Mouse (Mus musculus): ENCODE data around the gene Rfc2. TPM values are rescaled to one million over a fixed set of nuclear protein-coding genes. Genes with fewer than 3 reads are reported as not detected.
A peak's percentile ranks its signal among the peaks of the same experiment; 100 is the strongest.

The Rfc2 gene
- polyA plus RNA-seq, 1 experiment from 2014 or later = 299 TPM

DNA sequence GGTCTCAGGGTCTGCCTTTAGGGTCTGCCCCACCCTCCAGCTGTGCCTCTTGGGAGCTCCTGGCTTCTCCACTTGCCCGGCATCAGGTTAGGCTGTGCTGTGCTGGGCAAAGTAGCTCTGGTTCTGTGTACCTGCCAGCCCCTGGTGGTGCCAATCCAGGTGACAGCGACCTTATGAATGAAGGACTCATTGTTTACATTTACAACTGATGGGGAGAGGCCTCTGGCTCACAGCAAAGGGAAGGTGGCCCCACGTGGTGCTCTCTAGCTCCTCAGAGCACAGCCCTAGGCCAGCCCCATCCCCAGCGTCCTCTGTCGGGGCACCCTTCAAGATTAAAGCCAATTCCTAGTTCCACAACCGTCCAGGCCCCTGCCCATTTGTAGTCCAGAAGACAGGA lies 30.3 kb upstream of the Rfc2 start:
- Histone ChIP-seq H3K4me3 (replicated peaks) (peak overlapping the region; percentile 74), H3K36me3 (no peaks in the 10 kb centered on the region), H3K27ac (peak overlapping the region; percentile 93), H3K4me1 (peaks cover 66% of the 10 kb centered on the region), H3K4me2 (peak overlapping the region; percentile 75), H3K27me3 (no peaks in the 10 kb centered on the region), H3K9ac (peak overlapping the region; percentile 86), H3K9me3 (replicated peaks) (no peaks in the 10 kb centered on the region)
- ATAC-seq (replicated peaks; ENCODE audit: low FRiP score) = no peak
- WGBS = 8% methylated on average over 6 of the region's 6 CpGs

DNA sequence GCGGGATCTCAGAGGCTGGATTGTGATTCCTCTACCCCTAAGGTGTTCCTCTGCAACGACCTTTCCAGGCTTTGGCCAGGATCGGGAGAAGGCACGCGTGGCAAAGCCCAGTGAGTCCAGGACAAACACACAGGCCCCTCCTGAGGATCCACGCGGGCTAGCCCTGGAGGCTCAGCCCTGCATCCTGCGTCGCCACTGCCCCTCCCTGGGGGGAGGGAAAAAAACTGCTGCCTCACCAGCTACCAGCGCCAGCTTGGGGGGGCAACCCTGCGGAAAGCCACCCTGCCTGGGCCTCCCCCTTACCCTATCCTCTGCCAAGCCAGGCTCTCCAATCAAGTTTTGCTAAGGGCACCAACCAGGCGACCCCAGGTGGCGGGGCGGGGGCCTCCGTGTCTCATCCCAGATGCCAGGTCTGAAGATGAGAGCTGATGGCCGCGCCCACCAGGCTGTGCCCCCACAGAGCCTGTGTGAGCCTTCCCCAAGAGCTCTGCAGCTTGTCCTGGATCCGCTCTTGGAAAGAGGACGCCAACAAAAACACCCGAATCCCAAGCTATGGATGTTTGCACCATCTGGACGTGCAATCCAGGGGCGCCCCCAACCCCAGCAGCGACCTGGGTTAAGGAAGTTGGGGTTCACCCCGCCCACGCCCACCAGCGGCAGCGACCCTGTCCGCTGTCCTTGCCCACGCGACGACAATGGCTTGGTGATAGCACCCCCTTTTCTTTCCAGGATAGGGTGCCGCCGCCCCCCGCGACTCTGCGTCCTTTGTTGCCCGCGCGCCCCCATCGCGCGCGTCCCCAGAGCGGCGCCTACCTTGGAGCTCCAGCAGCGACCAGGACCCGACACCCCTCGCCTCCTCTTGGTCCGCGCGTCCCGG lies 29.7 kb upstream of the Rfc2 start:
- ATAC-seq (replicated peaks; ENCODE audit: low FRiP score) = 0 out of 2 replicates have a peak, but pooled peaks have one; percentile 2
- H3K4me1 ChIP-seq = peaks cover 63% of the 10 kb centered on the region
- no peaks in the 10 kb centered on the region for H3K36me3 ChIP-seq
- 1% methylated on average over 52 of the region's 52 CpGs for WGBS
- H3K4me2 ChIP-seq = peak overlapping the region; percentile 75
- no peaks in the 10 kb centered on the region for H3K9me3 ChIP-seq (replicated peaks)
- H3K9ac ChIP-seq = peak overlapping the region; percentile 86
- peak overlapping the region; percentile 74 for H3K4me3 ChIP-seq (replicated peaks)
- peak overlapping the region; percentile 93 for H3K27ac ChIP-seq
- H3K27me3 ChIP-seq = no peaks in the 10 kb centered on the region

DNA sequence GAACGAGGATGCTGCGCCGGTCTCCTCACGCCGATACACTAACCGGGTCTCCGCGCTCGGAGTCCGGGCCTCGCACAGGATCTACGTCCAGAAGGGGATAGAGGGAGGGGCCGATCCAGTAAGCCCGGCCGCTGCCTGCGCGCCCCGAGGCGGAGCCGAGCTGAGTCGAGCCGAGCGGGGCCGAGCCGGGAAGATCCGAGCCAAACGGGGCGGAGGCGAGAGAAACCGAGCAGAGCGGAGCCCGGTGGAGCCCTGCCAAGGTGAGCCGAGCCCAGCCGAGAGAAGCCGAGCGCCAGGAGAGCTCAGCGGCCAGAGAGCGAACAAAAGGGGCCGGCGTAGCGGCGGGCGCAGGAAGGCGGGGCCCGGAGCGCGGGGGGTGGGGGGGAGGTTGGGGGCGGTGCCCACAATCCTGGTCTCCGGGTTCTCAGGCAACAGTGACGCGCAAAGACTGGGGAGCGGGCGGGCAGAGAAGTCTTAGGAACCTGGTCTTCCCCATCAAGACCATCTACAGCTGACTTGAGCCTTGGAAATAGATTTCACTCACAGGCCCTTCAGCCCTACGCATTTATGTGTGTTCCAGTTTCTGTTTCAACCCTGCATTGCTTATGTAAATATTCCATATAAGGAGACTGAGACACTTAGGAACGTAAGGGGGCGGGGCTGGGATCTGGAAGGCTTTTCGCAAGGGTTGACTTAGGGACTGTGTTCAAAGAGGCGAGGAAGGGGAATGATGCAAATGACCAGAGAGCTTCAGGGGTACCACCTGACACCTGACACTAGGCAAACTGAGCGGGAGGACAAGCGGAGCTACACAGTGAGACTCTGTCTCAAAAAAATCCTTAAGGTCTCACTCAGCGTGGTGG lies 28.8 kb upstream of the Rfc2 start, which contains the start of gene Clip2:
Gene Clip2, minus strand, starts transcription at position 325 of the 863 bp plus-strand sequence.
- Histone ChIP-seq H3K27ac (peak within 1 kb of the TSS; percentile 93), H3K4me1 (peaks cover 57% of the 10 kb centered on the region), H3K9me3 (replicated peaks) (no peaks in the 10 kb centered on the region), H3K27me3 (no peaks in the 10 kb centered on the region), H3K4me3 (replicated peaks) (peak within 1 kb of the TSS; percentile 74), H3K9ac (peak within 1 kb of the TSS; percentile 86), H3K4me2 (peak within 1 kb of the TSS; percentile 75), H3K36me3 (no peaks in the 10 kb centered on the region)
- WGBS = 1% methylated on average over 61 of the region's 61 CpGs
- ATAC-seq (replicated peaks; ENCODE audit: low FRiP score) = peak; percentile 93

DNA sequence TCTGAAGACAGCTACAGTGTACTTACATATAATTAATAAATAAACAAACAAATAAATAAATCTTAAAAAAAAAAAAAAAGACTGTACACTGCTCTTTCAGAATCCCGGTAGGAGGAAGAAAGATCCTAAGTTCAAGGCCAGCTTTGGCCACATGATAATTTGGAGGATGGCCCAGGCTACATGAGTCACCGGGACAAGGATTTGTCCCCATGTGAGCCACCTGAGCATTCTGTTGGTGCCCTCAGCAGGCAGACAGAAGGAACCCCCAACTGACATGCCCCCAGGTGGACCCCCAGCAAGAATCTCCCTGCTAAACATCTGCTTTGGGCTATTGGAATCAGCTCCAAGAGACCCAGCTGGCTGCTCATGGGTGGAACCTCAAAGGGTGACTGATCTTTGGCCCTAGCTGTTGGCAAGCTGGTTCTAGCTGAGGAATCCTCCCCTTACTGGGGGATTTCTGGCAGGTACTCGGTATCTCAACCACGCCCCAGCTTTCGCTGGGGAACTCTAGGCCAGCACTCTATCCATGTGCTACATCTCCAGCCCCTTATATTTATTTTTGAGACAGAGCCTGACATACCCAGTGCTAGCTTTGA lies 27.1 kb upstream of the Rfc2 start:
- WGBS = 82% methylated on average over 5 of the region's 5 CpGs
- Histone ChIP-seq H3K36me3 (no peaks in the 10 kb centered on the region), H3K4me1 (peaks cover 45% of the 10 kb centered on the region), H3K9ac (no peak overlapping the region), H3K27me3 (no peaks in the 10 kb centered on the region), H3K27ac (no peak overlapping the region), H3K4me3 (replicated peaks) (no peak overlapping the region), H3K9me3 (replicated peaks) (0 out of 2 replicates have a peak, but pooled peaks cover 3% of the 10 kb centered on the region), H3K4me2 (no peak overlapping the region)
- no peak for ATAC-seq (replicated peaks; ENCODE audit: low FRiP score)

DNA sequence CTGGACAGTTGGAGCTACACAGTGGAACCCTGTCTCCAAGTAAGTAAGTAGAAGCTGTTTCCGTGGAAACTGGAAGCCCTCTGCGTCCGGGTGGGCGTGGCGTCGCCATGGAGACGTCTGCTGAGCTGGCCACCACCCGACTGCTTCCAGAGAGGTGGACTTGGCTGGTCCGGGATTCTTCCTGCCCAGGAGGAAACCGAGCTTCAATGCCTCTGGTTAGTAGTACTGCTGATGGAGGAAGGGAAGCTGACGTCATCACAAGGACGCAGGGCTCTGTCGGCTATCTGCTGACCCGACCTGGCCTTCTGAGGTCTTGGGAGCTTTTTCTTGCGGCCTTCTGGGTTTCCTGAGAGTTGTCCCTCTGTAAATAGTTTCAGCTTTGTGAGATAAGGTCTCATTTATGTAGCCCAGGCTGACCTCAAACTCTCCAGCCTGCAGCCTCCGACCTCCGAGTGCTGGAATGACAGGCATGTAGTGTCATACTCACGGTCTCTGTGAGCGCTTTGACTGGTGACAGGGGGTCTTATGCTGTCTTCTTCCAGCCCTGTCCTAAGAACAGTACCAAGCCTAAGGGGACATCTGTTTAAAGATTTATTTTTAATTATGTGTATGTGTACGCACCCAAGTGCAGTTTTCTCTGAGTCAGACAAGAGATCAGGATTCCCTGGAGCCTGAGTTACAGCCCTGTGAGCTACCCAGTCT lies 25.6 kb upstream of the Rfc2 start:
- Histone ChIP-seq H3K36me3 (no peaks in the 10 kb centered on the region), H3K4me2 (peak overlapping the region; percentile 43), H3K27me3 (no peaks in the 10 kb centered on the region), H3K27ac (peak overlapping the region; percentile 61), H3K4me1 (peaks cover 32% of the 10 kb centered on the region), H3K4me3 (replicated peaks) (0 out of 2 replicates have a peak overlapping the region, but pooled peaks have one; percentile 4), H3K9ac (no peak overlapping the region), H3K9me3 (replicated peaks) (0 out of 2 replicates have a peak, but pooled peaks cover 3% of the 10 kb centered on the region)
- WGBS = 10% methylated on average over 20 of the region's 20 CpGs
- no peak; the same call in 1 of the 2 replicates for ATAC-seq (replicated peaks; ENCODE audit: low FRiP score)

DNA sequence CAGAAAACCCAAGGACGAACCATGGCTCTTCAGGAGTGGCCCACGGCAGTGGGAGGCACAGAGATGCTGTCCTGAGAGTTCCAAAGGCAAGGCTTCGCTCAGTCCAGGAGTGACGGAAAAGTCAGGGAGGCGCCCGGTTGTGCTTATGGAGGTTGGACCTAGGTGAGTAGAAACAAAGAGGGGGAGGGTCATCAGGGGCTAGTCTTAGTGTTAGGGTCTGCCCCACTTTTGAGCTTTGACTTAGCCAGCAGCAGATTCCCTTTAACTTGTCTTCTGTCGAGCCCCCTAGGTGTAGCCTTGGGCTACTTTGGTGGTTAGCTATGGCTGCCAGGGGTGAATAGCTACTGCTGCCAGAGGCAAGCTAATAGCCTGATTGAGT lies 21.1 kb upstream of the Rfc2 start, which contains the start of gene Syna:
Gene Syna, minus strand, starts transcription at position 101 of the 379 bp plus-strand sequence.
- peaks cover 11% of the 10 kb centered on the region for H3K4me1 ChIP-seq
- no peaks in the 10 kb centered on the region for H3K27me3 ChIP-seq
- H3K4me2 ChIP-seq = no peak within 1 kb of the TSS
- ATAC-seq (replicated peaks; ENCODE audit: low FRiP score) = no peak
- H3K9me3 ChIP-seq (replicated peaks) = 0 out of 2 replicates have a peak, but pooled peaks cover 3% of the 10 kb centered on the region
- H3K36me3 ChIP-seq = no peaks in the 10 kb centered on the region
- no peak within 1 kb of the TSS for H3K9ac ChIP-seq
- no peak within 1 kb of the TSS for H3K4me3 ChIP-seq (replicated peaks)
- 85% methylated on average over 7 of the region's 7 CpGs for WGBS
- no peak within 1 kb of the TSS for H3K27ac ChIP-seq

DNA sequence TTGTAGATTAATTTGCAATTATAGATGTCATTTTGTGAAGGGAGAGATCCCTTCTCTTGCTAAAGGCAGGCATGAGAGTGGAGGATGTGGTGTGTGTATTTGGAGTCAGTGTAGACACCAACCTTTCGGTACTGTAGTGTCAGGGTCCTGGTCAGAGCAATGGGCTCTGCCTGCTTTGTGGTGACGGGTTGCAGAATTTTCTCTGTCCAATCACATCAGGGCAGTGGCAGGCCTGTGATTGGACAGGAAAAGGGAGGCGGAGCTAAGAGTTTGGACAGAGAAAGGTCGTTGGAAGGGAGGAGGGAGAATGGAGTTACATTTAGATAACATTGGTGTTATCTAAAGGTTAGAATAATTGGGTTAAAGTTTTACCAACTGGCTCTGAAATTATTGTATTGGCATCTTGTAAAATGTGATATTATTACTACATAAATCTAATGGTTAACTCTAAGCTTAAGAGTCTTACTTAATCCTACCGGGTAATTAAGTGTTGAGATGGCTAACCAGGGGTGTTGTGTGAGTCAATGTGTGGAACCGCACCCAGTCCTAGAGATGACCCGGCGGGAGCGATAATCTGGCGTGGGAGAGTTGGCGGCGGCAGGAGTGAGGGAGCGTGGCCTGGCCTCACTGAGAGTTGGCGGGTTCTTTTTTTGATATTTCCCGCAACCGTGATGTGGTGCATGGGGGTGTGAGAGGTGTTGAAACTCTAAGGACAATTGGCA lies 20.6 kb upstream of the Rfc2 start:
- H3K4me1 ChIP-seq = peaks cover 5% of the 10 kb centered on the region
- no peak overlapping the region for H3K4me3 ChIP-seq (replicated peaks)
- H3K36me3 ChIP-seq = no peaks in the 10 kb centered on the region
- H3K9me3 ChIP-seq (replicated peaks) = 0 out of 2 replicates have a peak, but pooled peaks cover 3% of the 10 kb centered on the region
- no peak overlapping the region for H3K4me2 ChIP-seq
- WGBS = 84% methylated on average over 16 of the region's 16 CpGs
- H3K9ac ChIP-seq = no peak overlapping the region
- H3K27ac ChIP-seq = no peak overlapping the region
- no peak for ATAC-seq (replicated peaks; ENCODE audit: low FRiP score)
- no peaks in the 10 kb centered on the region for H3K27me3 ChIP-seq

DNA sequence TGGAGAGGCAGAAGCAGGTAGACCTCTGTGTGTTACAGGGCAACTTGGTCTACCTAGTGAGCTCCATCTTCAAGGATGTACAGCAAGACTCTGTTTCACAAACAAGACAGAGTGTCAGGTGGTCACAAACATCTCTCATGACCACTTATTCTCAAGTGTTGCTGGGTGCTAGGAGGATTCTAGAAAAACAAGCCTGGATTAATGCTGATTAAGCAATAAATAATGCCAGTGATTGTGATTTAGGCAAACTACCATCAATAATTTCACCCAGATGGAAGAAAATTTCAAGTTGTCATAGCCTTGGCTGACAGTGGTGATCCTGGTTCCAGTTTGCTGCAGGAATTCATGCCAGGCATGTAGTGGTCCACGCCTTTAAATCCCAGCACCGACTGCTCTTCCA lies 16.9 kb upstream of the Rfc2 start:
- H3K27ac ChIP-seq = no peak overlapping the region
- no peak for ATAC-seq (replicated peaks; ENCODE audit: low FRiP score)
- no peak overlapping the region for H3K4me3 ChIP-seq (replicated peaks)
- H3K9ac ChIP-seq = no peak overlapping the region
- no peaks in the 10 kb centered on the region for H3K27me3 ChIP-seq
- no peak overlapping the region for H3K4me2 ChIP-seq
- no peaks in the 10 kb centered on the region for H3K36me3 ChIP-seq
- peaks cover 14% of the 10 kb centered on the region for H3K4me1 ChIP-seq
- no peaks in the 10 kb centered on the region for H3K9me3 ChIP-seq (replicated peaks)
- 98% methylated on average over 2 of the region's 2 CpGs for WGBS

DNA sequence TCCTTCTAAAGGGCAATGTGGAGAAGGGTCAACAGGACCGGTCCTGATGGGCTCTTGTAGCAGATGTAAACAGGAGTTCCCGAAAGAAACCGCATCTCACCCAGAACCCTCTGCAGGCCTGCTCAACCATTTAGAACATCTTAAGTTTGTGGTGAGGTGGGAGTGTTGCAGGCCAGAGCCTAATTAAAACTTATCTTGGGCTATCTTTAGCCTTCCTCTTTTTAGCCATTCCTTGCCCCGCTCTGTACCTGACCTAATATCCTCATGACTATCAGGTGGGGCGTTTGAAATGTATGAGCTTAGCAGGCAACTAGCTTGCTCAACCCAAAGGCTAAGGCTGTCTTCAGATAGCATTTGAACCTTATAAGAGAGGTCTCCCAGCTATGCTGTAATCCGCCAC lies 15.5 kb upstream of the Rfc2 start:
- H3K27me3 ChIP-seq = no peaks in the 10 kb centered on the region
- H3K4me1 ChIP-seq = peaks cover 17% of the 10 kb centered on the region
- WGBS = 90% methylated on average over 6 of the region's 6 CpGs
- no peak for ATAC-seq (replicated peaks; ENCODE audit: low FRiP score)
- H3K4me3 ChIP-seq (replicated peaks) = no peak overlapping the region
- no peak overlapping the region for H3K4me2 ChIP-seq
- no peaks in the 10 kb centered on the region for H3K36me3 ChIP-seq
- no peaks in the 10 kb centered on the region for H3K9me3 ChIP-seq (replicated peaks)
- no peak overlapping the region for H3K9ac ChIP-seq
- no peak overlapping the region for H3K27ac ChIP-seq

DNA sequence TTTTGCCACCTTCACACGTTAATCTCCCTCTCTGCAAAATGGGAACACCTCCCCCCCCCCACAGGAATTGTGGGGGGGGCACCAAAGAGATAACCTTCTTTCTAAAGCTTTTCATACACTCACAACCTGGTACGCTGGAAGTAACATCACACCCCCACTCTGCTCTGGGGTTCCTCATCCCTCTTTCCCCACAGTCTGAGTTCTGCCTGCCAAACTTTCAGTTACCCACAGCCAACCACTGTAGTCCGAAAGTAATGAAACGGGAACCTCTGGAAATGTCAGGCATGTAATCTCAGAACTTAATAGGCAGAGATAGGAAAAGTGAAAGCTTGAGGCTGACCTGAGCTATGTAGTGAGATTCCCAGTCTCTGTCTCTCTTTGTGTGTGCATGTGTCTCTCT lies 13.7 kb upstream of the Rfc2 start:
- ATAC-seq (replicated peaks; ENCODE audit: low FRiP score) = no peak
- peaks cover 23% of the 10 kb centered on the region for H3K4me1 ChIP-seq
- WGBS = 92% methylated on average over 4 of the region's 4 CpGs
- no peak overlapping the region for H3K9ac ChIP-seq
- H3K36me3 ChIP-seq = no peaks in the 10 kb centered on the region
- no peak overlapping the region for H3K27ac ChIP-seq
- no peak overlapping the region for H3K4me3 ChIP-seq (replicated peaks)
- no peak overlapping the region for H3K4me2 ChIP-seq
- no peaks in the 10 kb centered on the region for H3K9me3 ChIP-seq (replicated peaks)
- no peaks in the 10 kb centered on the region for H3K27me3 ChIP-seq

DNA sequence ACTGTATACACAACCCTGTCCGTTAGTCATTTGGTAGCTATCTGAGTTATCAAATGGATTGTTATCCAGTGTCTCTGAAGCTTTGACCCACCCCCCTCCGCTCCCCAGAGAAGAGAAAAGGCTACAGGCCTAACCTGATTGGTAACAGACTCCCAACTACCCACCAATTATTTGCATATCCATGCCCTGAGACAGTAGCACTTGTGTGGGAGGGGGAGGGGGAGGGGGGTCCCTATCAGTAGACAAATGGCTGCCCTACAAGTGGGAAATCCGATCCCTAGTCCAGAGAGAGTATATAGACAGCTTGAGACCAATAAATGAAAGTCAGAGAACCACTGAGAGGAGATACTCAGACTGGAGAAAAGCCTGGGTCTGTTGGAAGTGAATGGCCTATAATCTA lies 13.1 kb upstream of the Rfc2 start:
- 78% methylated on average over 3 of the region's 3 CpGs for WGBS
- H3K4me2 ChIP-seq = no peak overlapping the region
- ATAC-seq (replicated peaks; ENCODE audit: low FRiP score) = no peak
- no peak overlapping the region for H3K9ac ChIP-seq
- H3K27me3 ChIP-seq = no peaks in the 10 kb centered on the region
- H3K9me3 ChIP-seq (replicated peaks) = no peaks in the 10 kb centered on the region
- no peak overlapping the region for H3K4me3 ChIP-seq (replicated peaks)
- peak overlapping the region; percentile 92 for H3K27ac ChIP-seq
- no peaks in the 10 kb centered on the region for H3K36me3 ChIP-seq
- H3K4me1 ChIP-seq = peaks cover 29% of the 10 kb centered on the region

Measured in kidney, embryonic 15.5 days (tissue).